Mouse (Mus musculus): Measurements from ENCODE around the gene Angel2.

DNA sequence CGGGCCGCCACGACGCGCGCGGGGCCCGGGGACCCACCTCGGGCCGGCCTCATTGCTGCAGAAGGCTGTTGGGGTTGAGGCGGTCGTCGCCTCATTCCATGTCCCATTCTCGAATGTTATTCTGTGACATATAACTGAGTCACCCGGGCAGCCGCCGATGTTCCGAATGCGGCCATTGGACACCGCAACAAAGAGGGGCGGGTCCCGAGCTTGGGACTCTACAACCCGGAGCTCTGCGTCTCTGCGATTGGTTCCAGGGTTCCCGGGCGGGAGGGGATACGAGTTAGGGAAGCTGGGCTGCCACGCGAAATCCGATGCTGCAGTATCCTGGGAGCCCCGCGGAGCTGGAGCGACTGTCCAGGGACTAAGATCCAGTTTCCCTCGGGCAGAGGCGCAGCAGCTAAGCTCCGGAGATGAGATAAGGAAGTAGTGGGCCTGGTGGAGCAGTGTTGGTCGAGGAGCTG lies 54.2 kb downstream of the Angel2 start, which contains the start of gene Vash2:
- TF ChIP-seq CTCF (IDR thresholded peaks at IDR 0.05; ENCODE audit: low read depth, low read length) (no peak), POLR2A (IDR thresholded peaks at IDR 0.05; ENCODE audit: extremely low read depth, insufficient read depth, low read length) (no peak)
